Mouse (Mus musculus): Measurements from ENCODE around the gene Hist1h2ap.

GRCm38 (mm10) chr13:21789925-21790324 lies 43.4 kb downstream of the Hist1h2ap start:
- TF ChIP-seq POLR2A (IDR thresholded peaks at IDR 0.05; ENCODE audit: insufficient read length, low read depth) (no peak), MAX (IDR thresholded peaks at IDR 0.05; ENCODE audit: low read depth) (no peak), POLR2AphosphoS2 (IDR thresholded peaks at IDR 0.05; ENCODE audit: insufficient read length, low read depth) (no peak), E2F4 (IDR thresholded peaks at IDR 0.05; ENCODE audit: insufficient read depth) (no peak), MYOD1 (IDR thresholded peaks at IDR 0.05; ENCODE audit: control insufficient read depth in 1 of 3, insufficient read length in 2 of 3, low read depth in 2 of 3) (no peak), USF1 (IDR thresholded peaks at IDR 0.05; ENCODE audit: low read depth) (no peak)
